Mouse (Mus musculus): Measurements from ENCODE around the gene 1110051M20Rik. TPM values are rescaled to one million over a fixed set of nuclear protein-coding genes. Genes with fewer than 3 reads are reported as not detected.

Gene 1110051M20Rik
- polyA plus RNA-seq, 1 experiment from 2014 or later, result 178 TPM

- H3K4me1 ChIP-seq (ENCODE audit: control insufficient read depth, insufficient read depth, low read length), result no peaks in the 10 kb centered on the region
- H3K4me2 ChIP-seq (ENCODE audit: low read length), result no peak overlapping the region
- H3K27me3 ChIP-seq (ENCODE audit: control insufficient read depth, insufficient read depth, low read depth, low read length), result no peaks in the 10 kb centered on the region
- 0 out of 2 replicates have a peak, but pooled peaks cover 5% of the 10 kb centered on the region for H3K36me3 ChIP-seq (ENCODE audit: control insufficient read depth, insufficient read depth, low read length)
- WGBS, result 94% methylated on average over 2 of the region's 2 CpGs
- no peak overlapping the region for H3K4me3 ChIP-seq (ENCODE audit: low read depth, low read length)
- no peak overlapping the region for H3K27ac ChIP-seq (ENCODE audit: low read length)
- no peak overlapping the region for H3K9ac ChIP-seq (ENCODE audit: low read depth, low read length)
- H3K9me3 ChIP-seq (replicated peaks; ENCODE audit: control insufficient read depth, low read length, poor library complexity, severe bottlenecking), result no peaks in the 10 kb centered on the region
- no peak for ATAC-seq
These were observed 143.7 kb downstream of the 1110051M20Rik start for GRCm38 (mm10) chr2:91300784-91301183.

GRCm38 (mm10) chr2:91299156-91299555, 145.3 kb downstream of the 1110051M20Rik start:
- Histone ChIP-seq H3K36me3 (ENCODE audit: control insufficient read depth, insufficient read depth, low read length) (0 out of 2 replicates have a peak, but pooled peaks cover 3% of the 10 kb centered on the region), H3K27ac (ENCODE audit: low read length) (no peak overlapping the region)
- ATAC-seq, result no peak

GRCm38 (mm10) chr2:91295895-91296294, 148.6 kb downstream of the 1110051M20Rik start:
- H3K27me3 ChIP-seq (ENCODE audit: control insufficient read depth, insufficient read depth, low read depth, low read length), result no peaks in the 10 kb centered on the region
- WGBS, result 92% methylated on average over 5 of the region's 5 CpGs
- no peak overlapping the region for H3K4me2 ChIP-seq (ENCODE audit: low read length)
- H3K4me3 ChIP-seq (ENCODE audit: low read depth, low read length), result no peak overlapping the region
- ATAC-seq, result no peak
- no peaks in the 10 kb centered on the region for H3K4me1 ChIP-seq (ENCODE audit: control insufficient read depth, insufficient read depth, low read length)
- H3K27ac ChIP-seq (ENCODE audit: low read length), result no peak overlapping the region
- no peaks in the 10 kb centered on the region for H3K9me3 ChIP-seq (replicated peaks; ENCODE audit: control insufficient read depth, low read length, poor library complexity, severe bottlenecking)
- no peaks in the 10 kb centered on the region for H3K36me3 ChIP-seq (ENCODE audit: control insufficient read depth, insufficient read depth, low read length)
- H3K9ac ChIP-seq (ENCODE audit: low read depth, low read length), result no peak overlapping the region

More at GRCm38 (mm10) chr2:91299156-91299555, 145.3 kb downstream of the 1110051M20Rik start:
- Histone ChIP-seq H3K9me3 (replicated peaks; ENCODE audit: control insufficient read depth, low read length, poor library complexity, severe bottlenecking) (no peaks in the 10 kb centered on the region), H3K27me3 (ENCODE audit: control insufficient read depth, insufficient read depth, low read depth, low read length) (no peaks in the 10 kb centered on the region), H3K4me2 (ENCODE audit: low read length) (no peak overlapping the region), H3K9ac (ENCODE audit: low read depth, low read length) (no peak overlapping the region), H3K4me1 (ENCODE audit: control insufficient read depth, insufficient read depth, low read length) (no peaks in the 10 kb centered on the region), H3K4me3 (ENCODE audit: low read depth, low read length) (no peak overlapping the region)
- 64% methylated on average over 3 of the region's 3 CpGs for WGBS

- Histone ChIP-seq H3K9ac (ENCODE audit: low read depth, low read length) (no peak overlapping the region), H3K27ac (ENCODE audit: low read length) (no peak overlapping the region), H3K4me2 (ENCODE audit: low read length) (no peak overlapping the region), H3K27me3 (ENCODE audit: control insufficient read depth, insufficient read depth, low read depth, low read length) (no peaks in the 10 kb centered on the region), H3K36me3 (ENCODE audit: control insufficient read depth, insufficient read depth, low read length) (no peaks in the 10 kb centered on the region), H3K4me1 (ENCODE audit: control insufficient read depth, insufficient read depth, low read length) (no peaks in the 10 kb centered on the region), H3K4me3 (ENCODE audit: low read depth, low read length) (no peak overlapping the region), H3K9me3 (replicated peaks; ENCODE audit: control insufficient read depth, low read length, poor library complexity, severe bottlenecking) (no peaks in the 10 kb centered on the region)
- WGBS, result 92% methylated on average over 3 of the region's 3 CpGs
- no peak for ATAC-seq
These were observed 150.3 kb downstream of the 1110051M20Rik start for GRCm38 (mm10) chr2:91294226-91294625.

GRCm38 (mm10) chr2:91291197-91292007, 153.1 kb downstream of the 1110051M20Rik start:
- Histone ChIP-seq H3K9me3 (replicated peaks; ENCODE audit: control insufficient read depth, low read length, poor library complexity, severe bottlenecking) (no peaks in the 10 kb centered on the region), H3K4me3 (ENCODE audit: low read depth, low read length) (no peak overlapping the region), H3K4me2 (ENCODE audit: low read length) (no peak overlapping the region), H3K9ac (ENCODE audit: low read depth, low read length) (no peak overlapping the region), H3K36me3 (ENCODE audit: control insufficient read depth, insufficient read depth, low read length) (no peaks in the 10 kb centered on the region), H3K4me1 (ENCODE audit: control insufficient read depth, insufficient read depth, low read length) (no peaks in the 10 kb centered on the region), H3K27ac (ENCODE audit: low read length) (no peak overlapping the region), H3K27me3 (ENCODE audit: control insufficient read depth, insufficient read depth, low read depth, low read length) (no peaks in the 10 kb centered on the region)
- 72% methylated on average over 12 of the region's 12 CpGs for WGBS
- no peak for ATAC-seq

GRCm38 (mm10) chr2:91287563-91287962, 156.9 kb downstream of the 1110051M20Rik start:
- Histone ChIP-seq H3K36me3 (ENCODE audit: control insufficient read depth, insufficient read depth, low read length) (no peaks in the 10 kb centered on the region), H3K27ac (ENCODE audit: low read length) (no peak overlapping the region), H3K4me2 (ENCODE audit: low read length) (no peak overlapping the region), H3K4me1 (ENCODE audit: control insufficient read depth, insufficient read depth, low read length) (no peaks in the 10 kb centered on the region; the same call in none of the 2 replicates), H3K9me3 (replicated peaks; ENCODE audit: control insufficient read depth, low read length, poor library complexity, severe bottlenecking) (no peaks in the 10 kb centered on the region), H3K9ac (ENCODE audit: low read depth, low read length) (no peak overlapping the region), H3K27me3 (ENCODE audit: control insufficient read depth, insufficient read depth, low read depth, low read length) (no peaks in the 10 kb centered on the region), H3K4me3 (ENCODE audit: low read depth, low read length) (no peak overlapping the region)
- WGBS, result 82% methylated on average over 6 of the region's 6 CpGs
- ATAC-seq, result no peak

- 0 out of 2 replicates have a peak, but pooled peaks have one; percentile 34 for ATAC-seq
- 13% methylated on average over 7 of the region's 7 CpGs for WGBS
- no peak overlapping the region for H3K4me3 ChIP-seq (ENCODE audit: low read depth, low read length)
- no peak overlapping the region for H3K27ac ChIP-seq (ENCODE audit: low read length)
- H3K9me3 ChIP-seq (replicated peaks; ENCODE audit: control insufficient read depth, low read length, poor library complexity, severe bottlenecking), result no peaks in the 10 kb centered on the region
- H3K36me3 ChIP-seq (ENCODE audit: control insufficient read depth, insufficient read depth, low read length), result no peaks in the 10 kb centered on the region
- H3K27me3 ChIP-seq (ENCODE audit: control insufficient read depth, insufficient read depth, low read depth, low read length), result no peaks in the 10 kb centered on the region
- no peaks in the 10 kb centered on the region; the same call in none of the 2 replicates for H3K4me1 ChIP-seq (ENCODE audit: control insufficient read depth, insufficient read depth, low read length)
- H3K9ac ChIP-seq (ENCODE audit: low read depth, low read length), result no peak overlapping the region
- H3K4me2 ChIP-seq (ENCODE audit: low read length), result no peak overlapping the region
These were observed 158.5 kb downstream of the 1110051M20Rik start for GRCm38 (mm10) chr2:91285885-91286505.

- ATAC-seq, result peak; percentile 56
- Histone ChIP-seq H3K4me3 (ENCODE audit: low read depth, low read length) (no peak overlapping the region), H3K4me2 (ENCODE audit: low read length) (no peak overlapping the region), H3K9me3 (replicated peaks; ENCODE audit: control insufficient read depth, low read length, poor library complexity, severe bottlenecking) (no peaks in the 10 kb centered on the region), H3K36me3 (ENCODE audit: control insufficient read depth, insufficient read depth, low read length) (no peaks in the 10 kb centered on the region), H3K27me3 (ENCODE audit: control insufficient read depth, insufficient read depth, low read depth, low read length) (no peaks in the 10 kb centered on the region), H3K27ac (ENCODE audit: low read length) (peak overlapping the region; percentile 34; the same call in 1 of the 2 replicates), H3K4me1 (ENCODE audit: control insufficient read depth, insufficient read depth, low read length) (no peaks in the 10 kb centered on the region; the same call in none of the 2 replicates), H3K9ac (ENCODE audit: low read depth, low read length) (no peak overlapping the region; the same call in 1 of the 2 replicates)
- 59% methylated on average over 13 of the region's 13 CpGs for WGBS
These were observed 159.9 kb downstream of the 1110051M20Rik start for GRCm38 (mm10) chr2:91284375-91285199.

Data from midbrain, embryonic 16.5 days (tissue).